Mouse (Mus musculus) E14TG2a.4 (cell line): Measurements from ENCODE around the gene Lce3d.

Source experiments
- CTCF ChIP-seq: conservative IDR thresholded peaks from 2 replicates; pipeline ENCODE4 v1.5.1; 2014; ENCODE audit warnings: low read length
- NANOG ChIP-seq: IDR thresholded peaks from 2 replicates; pipeline ENCODE4 v1.6.1; 2014; ENCODE audit warnings: borderline replicate concordance, low read length, mixed read lengths
- POU5F1 ChIP-seq: IDR thresholded peaks from 2 replicates; pipeline ENCODE4 v1.6.1; 2014; ENCODE audit warnings: low read length, borderline replicate concordance

DNA sequence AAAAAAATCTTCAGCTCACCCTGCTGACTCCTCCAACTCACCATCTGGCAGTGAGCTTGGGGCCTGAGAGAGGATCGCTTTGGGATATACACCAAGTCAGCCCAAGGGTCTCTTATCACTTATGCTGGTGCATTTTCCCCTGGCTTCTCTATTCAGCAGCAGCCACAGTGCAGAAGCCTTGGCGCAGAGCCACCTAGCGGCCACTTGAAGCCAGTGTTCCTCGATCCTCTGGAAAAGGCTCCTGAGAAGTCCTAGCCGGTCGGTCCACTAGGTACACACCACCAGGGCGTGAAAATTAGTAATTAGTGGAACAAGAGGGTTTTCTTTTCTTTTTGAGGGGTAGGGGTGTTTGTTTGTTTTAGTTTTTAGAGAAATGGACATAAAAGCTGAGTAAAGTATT lies 41.5 kb downstream of the Lce3d start:
- peak; percentile 85 for TF ChIP-seq CTCF
- TF ChIP-seq NANOG = no peak
- no peak for TF ChIP-seq POU5F1
